In genomic region chr8:108924526-108924925, GRCm38 (mm10) we compare ENCODE assay signal across 14 mouse cellular contexts.
"Had no signal": no experiment of that assay in that cellular context is flagged by ENCODE, and none has a peak within 500 bp of the region (broad histone marks: within the 10 kb centered on the region; RNA-seq: fewer than 3 reads in every experiment).

No protein-coding gene starts in this region.

- H3K4me2 ChIP-seq: limb, embryonic 13.5 days; liver, embryonic 11.5 days; lung, embryonic 14.5 days; midbrain, embryonic 15.5 days; neural tube, embryonic 13.5 days; stomach, embryonic 15.5 days had no signal

- H3K4me3 ChIP-seq: limb, embryonic 13.5 days; midbrain, embryonic 10.5 days; midbrain, embryonic 15.5 days; neural tube, embryonic 13.5 days; stomach, embryonic 15.5 days had no signal

- H3K36me3 ChIP-seq: midbrain, embryonic 15.5 days; neural tube, embryonic 13.5 days; stomach, embryonic 15.5 days had no signal

- H3K9me3 ChIP-seq: limb, embryonic 13.5 days; midbrain, embryonic 10.5 days; midbrain, embryonic 15.5 days; neural tube, embryonic 13.5 days; stomach, embryonic 15.5 days had no signal

- H3K27me3 ChIP-seq: limb, embryonic 13.5 days; midbrain, embryonic 15.5 days; neural tube, embryonic 13.5 days; stomach, embryonic 15.5 days had no signal

- ATAC-seq: midbrain, embryonic 15.5 days had no signal

- DNase-seq: kidney, postnatal 14 days; left cerebral cortex, postnatal 4 days; lung, embryonic 14.5 days; lung, postnatal 10 days; lung, postnatal 4 days; retina, postnatal 1 day; right cerebral cortex, postnatal 4 days; thymus, postnatal 36 days had no signal

- H3K27ac ChIP-seq: limb, embryonic 13.5 days; midbrain, embryonic 10.5 days; midbrain, embryonic 15.5 days; neural tube, embryonic 13.5 days; stomach, embryonic 15.5 days had no signal

- H3K9ac ChIP-seq: limb, embryonic 13.5 days; lung, embryonic 14.5 days; midbrain, embryonic 15.5 days; neural tube, embryonic 13.5 days; stomach, embryonic 15.5 days had no signal

- H3K4me1 ChIP-seq: stomach, embryonic 15.5 days had no signal
